Mouse (Mus musculus) WW6 (cell line): ENCODE measurements around the gene Fam20a.
A peak's percentile ranks its signal among the peaks of the same experiment; 100 is the strongest.

Source experiments
- DNase-seq: peaks from one replicate; pipeline ENCODE4 v3.0.0-alpha.2; 2013; ENCODE audit warnings: low read depth, low spot score

The Fam20a gene

GRCm38 (mm10) chr11:109656232-109656631 lies 65.8 kb downstream of the Fam20a start:
- no peak for DNase-seq

- no peak for DNase-seq
Observed at GRCm38 (mm10) chr11:109654581-109654980, 67.5 kb downstream of the Fam20a start.

DNA sequence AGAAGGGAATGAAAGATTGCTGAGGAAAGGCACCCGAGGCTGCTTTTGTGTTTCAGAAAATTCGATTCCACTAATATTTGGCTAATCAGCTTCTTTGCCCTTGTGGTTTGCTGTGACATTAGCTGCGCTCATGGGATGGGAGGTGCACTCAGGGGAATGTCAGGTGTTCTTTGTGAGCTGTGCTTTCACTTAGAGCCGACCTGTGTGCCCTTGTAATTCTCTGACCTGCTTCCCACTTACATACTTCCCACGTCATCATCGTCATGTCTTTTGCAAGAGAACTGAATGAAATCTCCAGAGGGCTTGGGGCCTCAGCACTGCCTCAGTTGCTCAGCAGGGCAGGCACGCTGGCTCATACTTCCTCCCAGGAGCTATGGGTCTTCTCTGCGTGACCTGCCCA lies 68.9 kb downstream of the Fam20a start:
- no peak for DNase-seq

DNA sequence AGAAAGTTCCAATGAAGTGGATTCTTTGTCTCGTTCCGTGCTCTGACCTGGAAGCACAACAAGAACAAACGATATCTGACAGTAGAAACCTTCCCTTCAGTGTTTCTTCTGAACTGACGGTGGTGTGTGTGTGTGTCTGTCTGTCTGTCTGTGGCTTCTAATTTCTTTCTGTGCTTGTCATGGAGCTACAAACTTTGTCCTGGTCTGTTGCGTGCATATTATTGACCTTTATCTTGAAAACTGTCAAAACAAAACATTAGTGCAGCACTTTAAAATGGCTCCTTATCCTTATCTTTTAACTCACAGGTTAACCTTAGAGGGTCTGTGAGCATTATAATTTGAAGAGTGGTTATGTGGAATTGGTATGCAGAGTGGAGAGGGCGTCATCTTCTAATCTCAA lies 69.6 kb downstream of the Fam20a start:
- no peak for DNase-seq

- DNase-seq: no peak
Observed at GRCm38 (mm10) chr11:109651566-109652024, 70.5 kb downstream of the Fam20a start.

DNA sequence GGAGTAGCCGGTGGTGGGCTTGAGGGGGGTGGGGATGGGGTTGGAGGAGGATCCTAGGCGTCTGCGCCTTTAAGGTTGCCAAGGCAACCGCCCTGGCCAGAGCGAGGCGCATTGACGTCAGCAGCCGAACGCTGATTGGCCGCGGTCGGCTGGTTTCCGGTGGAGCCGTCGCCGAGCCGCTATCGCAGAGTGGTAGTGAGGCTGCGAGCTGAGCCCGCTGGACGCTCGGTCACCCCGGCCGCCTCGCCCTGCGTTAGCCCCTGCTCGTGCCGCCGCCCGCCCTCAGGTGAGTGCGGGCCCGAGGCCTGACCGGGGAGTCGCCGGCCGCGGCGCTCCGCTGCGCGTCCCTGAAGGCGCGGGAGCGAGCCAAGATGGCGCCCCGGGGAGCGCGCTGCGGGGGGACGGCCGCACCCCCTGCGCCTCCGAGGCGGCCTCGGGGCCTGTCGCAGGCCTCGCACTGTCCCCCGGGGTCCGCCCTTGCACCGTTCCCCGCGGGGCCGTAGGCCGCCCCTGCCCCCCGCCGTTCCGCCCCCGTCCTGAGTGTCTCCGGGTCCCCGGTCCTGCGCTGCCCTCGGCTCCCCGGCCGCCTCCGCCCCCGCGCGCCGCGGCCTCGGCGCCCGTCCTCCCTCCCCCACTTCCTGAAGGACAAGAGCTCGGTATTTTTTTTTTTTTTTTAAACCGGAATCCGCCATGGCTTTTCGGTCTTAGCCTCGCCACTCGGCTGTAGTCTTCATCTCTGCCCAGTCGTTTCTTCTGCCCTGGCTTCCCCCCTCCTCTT lies 71.1 kb downstream of the Fam20a start:
- peak; percentile 77 for DNase-seq

GRCm38 (mm10) chr11:109649975-109650701 lies 71.9 kb downstream of the Fam20a start:
- DNase-seq: peak; percentile 52

DNA sequence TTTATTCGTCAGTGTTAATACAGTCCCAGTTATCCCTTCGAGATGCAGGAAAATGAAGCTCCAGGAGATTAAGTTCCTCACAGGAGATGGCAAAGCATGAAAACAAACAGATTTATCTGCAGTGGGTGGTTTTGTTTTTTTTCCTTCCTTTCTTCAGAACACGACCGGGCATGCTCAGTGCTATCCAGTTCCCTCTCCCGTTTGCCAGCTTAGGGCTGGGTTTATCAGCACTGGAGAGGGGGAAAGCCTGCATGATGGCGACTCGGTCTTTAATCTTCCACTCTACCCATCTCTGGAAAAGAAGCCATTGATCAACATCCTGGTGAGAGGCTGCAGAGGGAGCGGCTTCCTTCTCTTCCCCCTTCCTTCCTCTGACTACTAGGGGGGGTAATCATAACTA lies 72.9 kb downstream of the Fam20a start, which contains the start of gene Prkar1a:
TSS of gene Prkar1a (plus strand) at position 200 of the 400 bp plus-strand sequence.
- DNase-seq: no peak

DNA sequence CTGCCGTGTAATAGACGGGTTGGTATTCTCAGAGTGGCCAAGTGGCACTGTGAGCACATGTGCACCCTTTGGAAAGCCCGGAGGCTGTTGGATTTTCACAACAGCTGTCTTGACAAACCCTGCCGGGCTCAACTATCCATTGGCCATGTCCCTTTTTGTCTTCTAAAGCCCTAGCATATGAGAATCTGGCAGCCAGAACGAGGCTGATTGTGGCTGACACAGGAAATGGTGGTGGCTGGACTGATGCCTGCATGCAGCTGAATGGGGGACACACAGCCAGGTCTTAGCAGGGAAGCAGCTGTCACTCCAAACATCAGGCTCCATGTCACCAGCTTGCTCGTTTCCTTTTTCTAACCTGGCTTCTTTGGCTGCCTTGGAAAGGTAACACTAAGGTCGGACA lies 73.6 kb downstream of the Fam20a start:
- no peak for DNase-seq

GRCm38 (mm10) chr11:109641498-109642222 lies 80.4 kb downstream of the Fam20a start:
- no peak for DNase-seq

- DNase-seq: no peak
Observed at GRCm38 (mm10) chr11:109635871-109636395, 86.1 kb downstream of the Fam20a start.

GRCm38 (mm10) chr11:109634928-109635327 lies 87.2 kb downstream of the Fam20a start:
- DNase-seq: no peak

DNA sequence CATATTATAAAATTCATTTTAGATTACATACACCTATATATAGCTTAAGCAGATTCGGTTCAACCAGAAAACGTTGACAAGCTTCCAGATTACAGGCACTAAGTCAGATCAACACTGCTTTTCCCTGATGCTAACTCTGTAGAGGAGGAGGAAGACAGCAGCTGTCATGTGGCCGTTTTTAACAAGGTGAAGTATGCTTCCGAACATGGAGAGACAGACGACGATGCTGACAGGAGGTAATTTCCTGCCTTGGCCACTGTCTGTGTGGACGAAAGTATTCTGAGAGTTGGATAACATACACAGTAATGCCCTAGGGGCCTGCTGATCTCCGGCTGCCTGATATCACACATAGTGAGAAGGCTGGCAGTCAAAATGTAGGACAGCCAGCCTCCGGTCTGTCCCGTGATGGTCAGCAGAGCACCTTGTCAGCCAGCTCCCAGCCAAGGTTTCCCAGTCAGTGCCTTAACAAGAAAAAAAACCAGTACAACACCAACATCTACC lies 93.0 kb downstream of the Fam20a start:
- DNase-seq: no peak

DNA sequence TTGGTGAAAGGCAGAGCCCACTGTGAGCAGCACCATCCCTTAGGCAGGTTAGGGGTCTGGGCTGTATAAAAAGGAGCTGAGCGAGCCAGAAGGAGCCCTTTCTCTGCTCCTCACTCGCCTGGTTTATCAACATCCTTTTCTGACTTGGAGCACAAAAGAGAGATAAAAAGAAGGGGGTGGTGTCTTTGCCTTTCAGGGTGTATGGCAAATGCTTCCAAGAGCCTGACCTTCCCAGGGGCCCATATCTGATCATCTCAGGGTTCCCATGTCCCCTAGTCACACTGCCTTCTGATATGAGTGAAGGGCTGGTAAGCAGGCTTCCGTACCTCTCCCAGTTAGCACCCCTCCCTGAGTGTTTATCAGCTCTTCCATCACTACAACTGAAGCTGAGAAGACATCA lies 94.0 kb downstream of the Fam20a start:
- no peak for DNase-seq

GRCm38 (mm10) chr11:109627648-109628047 lies 94.4 kb downstream of the Fam20a start:
- no peak for DNase-seq

- no peak for DNase-seq
Observed at GRCm38 (mm10) chr11:109623238-109623637, 98.8 kb downstream of the Fam20a start.

GRCm38 (mm10) chr11:109622518-109623037 lies 99.5 kb downstream of the Fam20a start:
- DNase-seq: no peak

DNA sequence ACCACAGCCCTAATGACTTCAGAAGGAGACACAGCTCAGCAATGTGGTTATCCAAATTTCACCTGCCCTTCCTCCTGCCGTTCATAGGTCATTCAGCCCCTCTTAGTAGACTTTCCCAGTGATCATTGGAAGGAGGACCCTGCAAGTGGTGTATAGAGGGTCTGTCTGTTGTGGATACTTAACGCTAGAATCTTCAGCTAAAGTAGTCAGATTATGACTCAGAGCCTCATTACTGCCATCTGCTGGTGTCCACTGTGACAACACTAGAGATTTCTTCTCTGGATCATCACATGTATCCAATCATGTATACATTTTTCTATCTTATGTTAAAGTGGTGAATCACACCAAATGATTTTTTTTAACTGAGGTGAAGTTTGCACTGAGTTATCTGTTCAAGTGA lies 100.9 kb downstream of the Fam20a start:
- DNase-seq: no peak

GRCm38 (mm10) chr11:109620356-109620755 lies 101.7 kb downstream of the Fam20a start:
- DNase-seq: no peak
